18 mouse cellular contexts compared by ENCODE assay signal in genomic region chr7:73365965-73366364, GRCm38 (mm10). TPM values are rescaled to one million over a fixed set of nuclear protein-coding genes. Genes with fewer than 3 reads are reported as not detected.
DNase-seq lines count a peak whose midpoint lies in the region; ATAC-seq and TF ChIP-seq lines count a peak whose summit lies in the region.
"Had no signal": no experiment of that assay in that cellular context is flagged by ENCODE, and none has a peak within 500 bp of the region (broad histone marks: within the 10 kb centered on the region; RNA-seq: fewer than 3 reads in every experiment).

No protein-coding gene starts in this region.

- intact Hi-C loops in left cerebral cortex, adult 2 months (cut with DNase I), result no loop called here
- intact Hi-C loops in left cerebral cortex, postnatal 4 days (cut with DNase I), result no loop called here

- no peak for DNase-seq in frontal cortex, postnatal 25 days (ENCODE audit: low spot score in 2 of 2)
- DNase-seq in left cerebral cortex, adult 2 months (ENCODE audit: extremely low spot score in 1 of 2, low spot score in 2 of 2), result no peak
- no peak for DNase-seq in left cerebral cortex, postnatal 4 days
- DNase-seq: B cell, adult 2 months; cerebellum, adult 2 months; kidney, adult 2 months; kidney, postnatal 4 days; lung, embryonic 14.5 days had no signal

- 0 out of 2 replicates have a peak, but pooled peaks cover 7% of the 10 kb centered on the region for H3K9me3 ChIP-seq in midbrain, embryonic 12.5 days
- no peaks in the 10 kb centered on the region for H3K9me3 ChIP-seq in liver, embryonic 12.5 days (replicated peaks)
- H3K9me3 ChIP-seq in intestine, postnatal 0 days (ENCODE audit: control insufficient read depth), result no peaks in the 10 kb centered on the region
- H3K9me3 ChIP-seq: embryonic facial prominence, embryonic 15.5 days; heart, embryonic 13.5 days had no signal

- H3K4me1 ChIP-seq in cortical plate, adult 2 months (ENCODE audit: control insufficient read depth, insufficient read depth, low read length), result no peaks in the 10 kb centered on the region
- peaks cover 9% of the 10 kb centered on the region for H3K4me1 ChIP-seq in midbrain, embryonic 12.5 days
- H3K4me1 ChIP-seq in liver, embryonic 12.5 days, result no peaks in the 10 kb centered on the region
- no peaks in the 10 kb centered on the region for H3K4me1 ChIP-seq in intestine, postnatal 0 days (replicated peaks; ENCODE audit: control insufficient read depth, insufficient read depth, low read length)
- H3K4me1 ChIP-seq: heart, embryonic 13.5 days had no signal

- 52% methylated on average over 7 of the region's 7 CpGs for WGBS in midbrain, embryonic 12.5 days
- WGBS in liver, embryonic 12.5 days (ENCODE audit: insufficient replicate concordance), result 75% methylated on average over 7 of the region's 7 CpGs
- 78% methylated on average over 7 of the region's 7 CpGs for WGBS in intestine, postnatal 0 days

- ATAC-seq in frontal cortex, adult (ENCODE audit: low TSS enrichment), result peak; percentile 47; the same call in 1 of the 2 replicates
- ATAC-seq in midbrain, embryonic 12.5 days (ENCODE audit: low FRiP score, low read depth), result no peak
- no peak for ATAC-seq in liver, embryonic 12.5 days
- ATAC-seq in intestine, postnatal 0 days, result no peak

- H3K4me2 ChIP-seq in midbrain, embryonic 12.5 days (replicated peaks), result no peak overlapping the region
- H3K4me2 ChIP-seq in liver, embryonic 12.5 days, result no peak overlapping the region
- no peak overlapping the region for H3K4me2 ChIP-seq in intestine, postnatal 0 days (replicated peaks; ENCODE audit: low read depth)
- H3K4me2 ChIP-seq: embryonic facial prominence, embryonic 15.5 days; heart, embryonic 13.5 days; lung, embryonic 14.5 days had no signal

- H3K4me3 ChIP-seq in left cerebral cortex, adult 2 months, result no peak overlapping the region
- H3K4me3 ChIP-seq in cortical plate, adult 2 months (ENCODE audit: insufficient read depth, low read length), result no peak overlapping the region
- H3K4me3 ChIP-seq in midbrain, embryonic 12.5 days, result no peak overlapping the region
- no peak overlapping the region for H3K4me3 ChIP-seq in liver, embryonic 12.5 days
- no peak overlapping the region for H3K4me3 ChIP-seq in intestine, postnatal 0 days (ENCODE audit: low read depth, low read length)
- H3K4me3 ChIP-seq: embryonic facial prominence, embryonic 15.5 days; heart, embryonic 13.5 days; myocyte had no signal

- peak overlapping the region; percentile 64 for H3K27ac ChIP-seq in left cerebral cortex, adult 2 months
- H3K27ac ChIP-seq in cortical plate, adult 2 months (ENCODE audit: insufficient read depth, low read length), result peak overlapping the region; percentile 38; the same call in 1 of the 2 replicates
- H3K27ac ChIP-seq in midbrain, embryonic 12.5 days (replicated peaks), result peak overlapping the region; percentile 42; the same call in 1 of the 2 replicates
- no peak overlapping the region for H3K27ac ChIP-seq in liver, embryonic 12.5 days
- H3K27ac ChIP-seq in intestine, postnatal 0 days (ENCODE audit: low read depth, low read length), result no peak overlapping the region
- H3K27ac ChIP-seq: embryonic facial prominence, embryonic 15.5 days; heart, embryonic 13.5 days had no signal

- no peaks in the 10 kb centered on the region; the same call in 1 of the 2 replicates for H3K27me3 ChIP-seq in midbrain, embryonic 12.5 days
- H3K27me3 ChIP-seq in liver, embryonic 12.5 days (replicated peaks), result peaks cover 11% of the 10 kb centered on the region
- H3K27me3 ChIP-seq in intestine, postnatal 0 days (replicated peaks; ENCODE audit: control insufficient read depth, insufficient read depth, low read length), result no peaks in the 10 kb centered on the region

- TF ChIP-seq CTCF in left cerebral cortex, adult 2 months (IDR thresholded peaks at IDR 0.05), result no peak
- no peak for TF ChIP-seq CTCF in cortical plate, adult 2 months (IDR thresholded peaks at IDR 0.05; ENCODE audit: extremely low read depth, insufficient read depth, low read length)
- TF ChIP-seq CTCF in intestine, postnatal 0 days (IDR thresholded peaks at IDR 0.05; ENCODE audit: low read depth), result no peak

- 0 out of 2 replicates have a peak, but pooled peaks cover 4% of the 10 kb centered on the region for H3K36me3 ChIP-seq in midbrain, embryonic 12.5 days
- no peaks in the 10 kb centered on the region for H3K36me3 ChIP-seq in liver, embryonic 12.5 days
- no peaks in the 10 kb centered on the region for H3K36me3 ChIP-seq in intestine, postnatal 0 days (ENCODE audit: control insufficient read depth, insufficient read depth)
- H3K36me3 ChIP-seq: embryonic facial prominence, embryonic 15.5 days; heart, embryonic 13.5 days had no signal

- H3K9ac ChIP-seq in midbrain, embryonic 12.5 days (replicated peaks), result no peak overlapping the region
- no peak overlapping the region for H3K9ac ChIP-seq in liver, embryonic 12.5 days
- no peak overlapping the region for H3K9ac ChIP-seq in intestine, postnatal 0 days (ENCODE audit: low read depth, low read length)
- H3K9ac ChIP-seq: embryonic facial prominence, embryonic 15.5 days; heart, embryonic 13.5 days; lung, embryonic 14.5 days had no signal

- TF ChIP-seq POLR2A in cortical plate, adult 2 months (IDR thresholded peaks at IDR 0.05; ENCODE audit: extremely low read depth, insufficient read depth, low read length), result no peak

RNA-seq across cellular contexts. Expression of gene Rgma, which starts 9.3 kb away (rescaled TPM):
- total RNA-seq in left cerebral cortex, adult 2 months (2021), result 10 to 100 TPM; 52.3 to 54.6 TPM
- 100 to 1,000 TPM; 185 to 206 TPM for total RNA-seq in left cerebral cortex, postnatal 4 days (2021)
- 29.4 and 30.2 TPM in 2 replicates for polyA plus RNA-seq in cortical plate, adult 2 months (2012; rRNA removed)
- polyA plus RNA-seq in midbrain, embryonic 12.5 days (2016; fragmentation: Nextera tagmentation; extraction: Ambion mirVana), result 55.7 and 62.9 TPM in 2 replicates
- 0.55 and 0.89 TPM in 2 replicates for polyA plus RNA-seq in liver, embryonic 12.5 days (2016; fragmentation: Nextera tagmentation; extraction: Ambion mirVana)
- 4.9 and 6.0 TPM in 2 replicates for polyA plus RNA-seq in intestine, postnatal 0 days (2015; fragmentation: Nextera tagmentation; extraction: Ambion mirVana)
- total RNA-seq: hematopoietic stem cell, adult 5-6 weeks; megakaryocyte progenitor cell, adult 5-6 weeks had no signal

Comparison
In these comparisons a context has a peak if more than half of its experiments do, and no peak if none do; other contexts are left out.
1. H3K27ac ChIP-seq: peak in left cerebral cortex, adult 2 months (single experiment), cortical plate, adult 2 months (single experiment) and midbrain, embryonic 12.5 days (single experiment); none in liver, embryonic 12.5 days (single experiment) and intestine, postnatal 0 days (single experiment).